Mouse (Mus musculus) lung, postnatal 36 days (tissue): ENCODE results near the gene Pik3ap1.
"Not testable (repeated sequence)": the region's sequence is repeated elsewhere in the genome, so short reads cannot be mapped to it uniquely, and the experiment has no call there.

Experiments
- DNase-seq: peaks from one replicate; pipeline ENCODE4 v3.0.0; 2022; ENCODE audit warnings: mixed read lengths

Gene Pik3ap1

GRCm38 (mm10) chr19:41329961-41330360 lies 54.9 kb downstream of the Pik3ap1 start:
- no peak for DNase-seq

DNA sequence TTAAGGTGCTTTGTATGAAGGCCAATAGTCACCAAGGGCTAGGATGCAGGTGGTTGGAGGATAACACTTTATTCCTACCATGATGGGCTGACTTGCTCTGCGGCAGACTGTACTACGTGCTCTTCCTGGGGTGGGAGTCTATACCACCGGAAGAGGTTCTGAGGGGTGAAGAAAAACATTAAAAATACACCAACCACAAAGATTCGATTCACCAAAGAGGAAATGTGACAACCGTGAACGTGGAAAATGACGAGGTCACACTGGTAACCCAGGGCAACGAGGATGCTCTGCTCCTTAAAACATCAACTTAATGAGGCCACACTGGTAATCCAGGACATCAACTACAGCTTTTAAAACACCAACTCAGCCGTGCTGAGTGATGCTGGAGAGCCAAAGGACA lies 56.2 kb downstream of the Pik3ap1 start:
- no peak for DNase-seq

GRCm38 (mm10) chr19:41323813-41324212 lies 61.1 kb downstream of the Pik3ap1 start:
- no peak for DNase-seq

GRCm38 (mm10) chr19:41323125-41323524 lies 61.8 kb downstream of the Pik3ap1 start:
- DNase-seq, result peak; percentile 76

- peak; percentile 53 for DNase-seq
Measured at GRCm38 (mm10) chr19:41321149-41321548, 63.8 kb downstream of the Pik3ap1 start.

- DNase-seq, result peak; percentile 70
Measured at GRCm38 (mm10) chr19:41317315-41318095, 67.4 kb downstream of the Pik3ap1 start.

DNA sequence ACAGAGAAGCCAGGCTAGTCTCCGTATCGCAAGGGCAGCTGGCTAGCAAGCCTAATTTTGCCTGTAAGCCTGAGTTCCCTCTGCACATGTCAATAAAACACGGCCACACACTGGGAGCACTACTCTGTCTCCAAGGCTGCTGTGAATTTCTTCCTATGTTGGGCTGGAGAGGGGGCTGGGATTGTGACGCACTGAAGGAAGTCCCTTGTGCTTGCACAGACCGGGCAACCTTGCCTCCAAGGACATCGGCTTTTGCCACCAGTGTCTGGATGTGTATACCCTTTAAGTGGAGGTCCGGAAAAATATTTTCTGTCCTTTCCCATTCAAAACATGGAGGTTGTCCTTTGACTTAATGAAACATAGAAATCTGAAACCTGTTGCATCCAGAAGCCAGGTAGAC lies 70.2 kb downstream of the Pik3ap1 start:
- DNase-seq, result no peak

DNA sequence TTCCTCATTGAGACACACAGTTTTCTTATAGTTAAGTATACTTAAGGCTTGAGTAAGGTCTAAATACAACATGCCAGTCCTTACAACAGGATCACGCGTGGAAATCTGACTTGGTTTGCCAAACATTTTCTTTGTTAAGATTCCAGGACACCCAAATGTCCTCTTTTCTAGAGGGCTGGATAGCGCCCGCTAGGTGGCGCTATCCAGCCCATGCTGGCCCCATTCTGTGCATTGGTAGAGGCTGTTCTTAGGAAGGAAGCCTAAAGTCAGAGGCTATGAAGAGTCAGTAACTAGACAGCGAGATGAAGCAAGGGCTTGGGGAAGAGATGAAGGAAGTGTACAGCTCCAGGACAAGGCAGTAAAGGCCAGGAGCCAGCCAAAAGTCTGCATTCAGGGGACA lies 71.2 kb downstream of the Pik3ap1 start:
- peak; percentile 37 for DNase-seq

DNA sequence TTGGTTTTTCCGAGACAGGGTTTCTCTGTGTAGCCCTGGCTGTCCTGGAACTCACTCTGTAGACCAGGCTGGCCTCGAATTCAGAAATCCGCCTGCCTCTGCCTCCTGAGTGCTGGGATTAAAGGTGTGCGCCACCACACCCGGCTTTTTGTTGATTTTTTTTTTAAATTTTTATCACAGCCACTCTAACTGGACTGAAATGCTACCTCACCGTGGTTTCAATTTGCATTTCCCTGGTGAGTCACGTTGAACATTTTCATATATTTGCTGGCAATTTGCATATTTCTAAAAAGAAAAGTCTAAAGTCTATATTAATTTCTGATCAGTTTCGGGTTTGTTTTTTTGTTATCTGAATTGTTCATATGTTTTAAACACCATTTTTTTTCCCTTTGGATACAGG lies 72.3 kb downstream of the Pik3ap1 start:
- not testable (repeated sequence) for DNase-seq

GRCm38 (mm10) chr19:41312027-41312426 lies 72.9 kb downstream of the Pik3ap1 start:
- no peak for DNase-seq

DNA sequence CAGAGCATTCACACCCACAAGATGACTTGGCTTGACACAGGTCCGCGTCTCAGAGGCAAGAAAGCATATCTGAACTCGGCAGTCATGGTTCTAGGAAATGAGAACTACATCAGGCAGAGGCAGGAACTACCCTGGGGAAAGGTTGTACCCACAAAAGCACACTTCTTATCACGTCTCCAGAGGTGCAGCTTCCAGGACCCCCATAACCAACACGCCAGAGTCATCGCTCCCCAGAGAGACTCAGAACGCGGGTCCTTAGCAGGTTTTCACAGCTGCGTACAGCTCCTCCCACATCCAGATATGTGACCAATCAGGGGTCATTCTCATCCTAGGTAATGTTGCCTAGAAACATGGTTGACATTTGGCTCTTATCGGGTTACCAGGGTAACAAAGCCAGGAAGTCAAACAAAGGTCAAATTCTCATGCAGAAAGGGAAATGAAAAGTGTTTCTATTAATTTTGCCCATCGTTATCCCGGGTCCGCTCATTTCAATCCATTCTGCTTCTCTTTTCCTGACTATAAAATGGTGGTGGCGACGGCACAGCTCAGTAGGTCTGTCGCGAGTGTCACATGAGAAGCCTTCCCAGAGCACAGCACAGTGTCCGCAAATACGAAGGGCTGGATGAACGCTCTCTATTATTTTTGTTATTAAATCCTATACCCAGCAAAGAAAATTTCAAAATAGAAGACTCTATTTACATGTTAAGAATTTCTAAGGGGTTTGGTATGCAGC lies 73.8 kb downstream of the Pik3ap1 start:
- peak; percentile 49 for DNase-seq

- DNase-seq, result no peak
Measured at GRCm38 (mm10) chr19:41303933-41304332, 81.0 kb downstream of the Pik3ap1 start.

- DNase-seq, result no peak
Measured at GRCm38 (mm10) chr19:41303433-41303832, 81.5 kb downstream of the Pik3ap1 start.

DNA sequence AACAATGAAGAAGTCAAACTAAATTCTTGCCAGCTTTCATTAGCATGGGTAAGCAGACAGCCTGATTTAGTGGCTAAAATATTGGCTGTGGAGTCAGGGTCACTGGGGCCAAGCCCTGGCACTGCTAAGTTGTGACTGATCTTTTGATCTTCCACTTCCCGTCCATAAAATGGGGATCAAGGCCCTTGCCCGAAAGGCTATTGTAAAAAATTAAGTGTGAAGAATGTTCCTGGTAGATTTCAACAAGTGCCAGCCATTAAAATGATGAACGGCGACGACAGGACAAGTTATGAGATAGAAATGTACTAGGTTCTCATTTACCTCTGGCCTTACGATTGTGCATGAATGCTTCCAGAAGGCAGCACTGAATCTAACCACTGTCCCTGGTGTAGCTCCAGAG lies 83.0 kb downstream of the Pik3ap1 start:
- no peak for DNase-seq

DNA sequence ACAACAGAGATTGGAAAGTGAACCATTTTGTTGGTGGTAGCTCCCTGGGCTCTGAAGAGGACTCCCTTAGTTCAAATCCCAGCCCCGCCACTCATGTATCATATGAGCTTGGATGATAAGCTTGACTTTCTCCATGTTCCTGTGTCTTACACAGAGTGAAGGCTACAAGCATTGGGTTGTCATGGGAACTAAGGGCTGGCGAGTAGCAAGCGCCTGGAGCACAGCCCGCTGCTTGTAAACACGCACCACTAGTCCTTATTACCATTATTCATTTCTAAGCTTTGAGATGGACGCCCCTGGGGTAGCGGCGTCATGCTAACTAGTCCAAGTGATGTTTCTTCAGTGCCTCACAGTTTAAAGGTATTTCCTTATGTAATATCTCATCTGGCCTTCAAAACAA lies 85.5 kb downstream of the Pik3ap1 start:
- DNase-seq, result no peak

GRCm38 (mm10) chr19:41290952-41291619 lies 93.8 kb downstream of the Pik3ap1 start:
- no peak for DNase-seq

- DNase-seq, result no peak
Measured at GRCm38 (mm10) chr19:41288568-41288967, 96.3 kb downstream of the Pik3ap1 start.

DNA sequence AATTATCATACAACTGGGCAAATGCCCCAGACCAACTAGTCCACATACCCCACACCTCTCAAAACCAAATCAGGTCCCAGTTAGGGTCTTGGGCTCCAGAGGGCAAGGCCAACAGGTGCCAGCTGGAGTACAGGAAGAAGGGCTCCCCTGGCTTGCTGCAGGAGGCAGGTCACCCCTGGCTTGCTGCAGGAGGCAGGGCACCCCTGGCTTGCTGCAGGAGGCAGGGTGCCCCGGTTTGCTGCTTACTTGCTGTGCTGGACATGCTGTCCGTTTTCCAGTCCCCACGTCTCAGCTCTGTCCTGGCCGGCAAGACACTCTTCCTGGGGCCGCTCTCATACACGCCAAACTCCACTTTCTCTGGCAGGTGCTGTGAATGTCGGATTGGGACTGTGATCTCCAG lies 97.7 kb downstream of the Pik3ap1 start:
- DNase-seq, result no peak

DNA sequence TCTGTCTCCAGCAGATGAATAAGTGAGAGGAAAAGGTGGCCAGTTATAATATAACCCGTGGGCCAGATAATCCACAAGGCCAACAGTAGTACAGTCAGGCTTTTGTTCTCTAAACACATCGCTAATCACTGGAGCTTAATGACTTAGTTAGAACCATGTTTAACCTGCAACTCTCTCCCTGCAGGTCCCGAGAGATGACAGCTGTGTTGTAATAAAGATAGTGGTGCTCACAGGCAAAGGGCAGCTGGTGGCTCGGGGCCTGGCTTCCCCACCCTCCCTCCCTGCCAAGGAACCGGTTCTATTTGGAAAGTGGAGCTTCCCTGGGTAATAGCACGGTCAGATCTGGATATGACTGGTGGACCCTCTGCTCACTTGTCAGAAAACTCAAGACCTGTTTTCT lies 100.4 kb downstream of the Pik3ap1 start:
- no peak for DNase-seq

DNA sequence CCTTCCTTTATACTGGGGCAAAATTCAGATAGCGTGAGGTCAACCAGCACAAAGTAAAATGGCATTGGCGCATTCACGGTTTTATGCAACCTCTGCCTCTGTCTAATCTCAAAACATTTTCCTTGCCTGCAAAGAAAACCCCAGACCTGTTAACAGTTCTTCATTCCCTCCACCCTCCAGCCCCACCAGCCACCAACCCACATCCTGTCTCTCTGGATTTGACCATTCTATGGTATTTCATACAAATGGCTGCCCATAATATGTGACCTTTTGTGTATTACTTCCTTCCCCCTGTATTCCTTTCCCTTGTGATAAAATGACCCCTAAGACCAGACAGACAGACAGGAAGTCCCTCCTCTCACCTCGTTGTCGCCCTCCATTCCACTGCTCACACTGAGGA lies 102.2 kb downstream of the Pik3ap1 start:
- DNase-seq, result no peak

- no peak for DNase-seq
Measured at GRCm38 (mm10) chr19:41282216-41282615, 102.7 kb downstream of the Pik3ap1 start.

GRCm38 (mm10) chr19:41279724-41280244 lies 105.1 kb downstream of the Pik3ap1 start:
- no peak for DNase-seq

GRCm38 (mm10) chr19:41278606-41279005 lies 106.3 kb downstream of the Pik3ap1 start:
- DNase-seq, result no peak

DNA sequence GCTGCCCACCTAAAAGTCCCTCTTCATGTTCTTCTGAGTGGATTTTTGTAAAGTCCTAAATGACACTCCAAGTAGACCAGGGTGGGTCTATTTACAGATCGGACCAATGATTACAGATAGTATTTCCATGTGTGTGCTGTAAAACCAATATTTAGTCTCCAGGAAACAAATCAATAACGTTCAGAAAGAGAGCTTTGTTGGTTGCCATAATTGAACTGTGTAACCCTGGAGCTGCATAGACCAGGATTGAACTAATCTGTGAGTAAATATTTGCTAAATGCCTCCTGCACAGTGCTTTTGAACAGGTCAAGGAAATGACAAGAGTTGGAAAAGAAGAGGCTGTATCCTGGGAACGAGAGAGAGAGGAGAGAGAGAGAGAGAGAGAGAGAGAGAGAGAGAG lies 109.3 kb downstream of the Pik3ap1 start:
- no peak for DNase-seq
